Mouse (Mus musculus) stomach, postnatal 0 days (tissue): ENCODE results near the gene Sorcs1. TPM values are rescaled to one million over a fixed set of nuclear protein-coding genes. Genes with fewer than 3 reads are reported as not detected.

Experiments used
- ATAC-seq: fragments of 200-750 bp; cut with Nextera tagmentation; 2 replicates; pipeline ENCODE4 v1.8.0; 2017; ENCODE audit not compliant: low FRiP score, low TSS enrichment
- DNase-seq: peaks from one replicate; pipeline ENCODE4 v3.0.0-alpha.2; 2016; ENCODE audit warnings: low spot score
- H3K27ac ChIP-seq: fragments of 300-500 bp; sonication (generic); replicated peaks from 2 replicates; pipeline ENCODE4 v1.5.1; 2014; ENCODE audit warnings: mild to moderate bottlenecking, control low read depth
- H3K27me3 ChIP-seq: fragments of 300-500 bp; sonication (generic); 2 replicates; pipeline ENCODE4 v1.6.1; 2014; ENCODE audit warnings: low read length; ENCODE audit not compliant: control insufficient read depth, insufficient read depth
- H3K36me3 ChIP-seq: fragments of 300-500 bp; sonication (generic); 2 replicates; pipeline ENCODE4 v1.6.1; 2014; ENCODE audit warnings: low read length, mixed read lengths; ENCODE audit not compliant: control insufficient read depth, insufficient read depth
- H3K4me1 ChIP-seq: fragments of 300-500 bp; sonication (generic); replicated peaks from 2 replicates; pipeline ENCODE4 v1.6.1; 2014; ENCODE audit warnings: antibody characterized with exemption; ENCODE audit not compliant: control insufficient read depth, insufficient read depth
- H3K4me2 ChIP-seq: fragments of 300-500 bp; sonication (generic); replicated peaks from 2 replicates; pipeline ENCODE4 v1.6.1; 2014; ENCODE audit warnings: low read depth, mild to moderate bottlenecking, control low read depth, moderate library complexity
- H3K4me3 ChIP-seq: fragments of 300-500 bp; sonication (generic); 2 replicates; pipeline ENCODE4 v1.5.1; 2014; ENCODE audit warnings: low read depth, low read length, control low read depth
- H3K9ac ChIP-seq: fragments of 300-500 bp; sonication (generic); 2 replicates; pipeline ENCODE4 v1.6.1; 2014; ENCODE audit warnings: mild to moderate bottlenecking, low read length, control low read depth, mixed read lengths
- H3K9me3 ChIP-seq: fragments of 300-500 bp; sonication (generic); 2 replicates; pipeline ENCODE4 v1.6.1; 2016; ENCODE audit warnings: low read length; ENCODE audit not compliant: control insufficient read depth
- CTCF ChIP-seq: IDR thresholded peaks from 2 replicates; pipeline ENCODE4 v1.5.1; 2016; ENCODE audit warnings: antibody characterized with exemption, low read depth, mild to moderate bottlenecking, moderate library complexity
- EP300 ChIP-seq: optimal IDR thresholded peaks from 2 replicates; pipeline ENCODE3; 2016; ENCODE audit warnings: antibody characterized with exemption
- WGBS: fragments of 180-500 bp; shearing (Covaris S2); extraction: QIAGEN DNeasy Blood & Tissue Kit; methylation state at CpG from one replicate; pipeline ENCODE4 v1.1.7; 2014; 5-methylcytosine and 5-hydroxymethylcytosine counted together
- polyA plus RNA-seq: library from polyadenylated mRNA; unstranded; fragments of >200 nt; fragmentation: Nextera tagmentation; extraction: Ambion mirVana; gene quantifications from 2 replicates; pipeline ENCODE4 v1.2.1, GENCODE M21; 2015

Sorcs1 gene
- polyA plus RNA-seq, 1 experiment from 2014 or later = 1.4 TPM

DNA sequence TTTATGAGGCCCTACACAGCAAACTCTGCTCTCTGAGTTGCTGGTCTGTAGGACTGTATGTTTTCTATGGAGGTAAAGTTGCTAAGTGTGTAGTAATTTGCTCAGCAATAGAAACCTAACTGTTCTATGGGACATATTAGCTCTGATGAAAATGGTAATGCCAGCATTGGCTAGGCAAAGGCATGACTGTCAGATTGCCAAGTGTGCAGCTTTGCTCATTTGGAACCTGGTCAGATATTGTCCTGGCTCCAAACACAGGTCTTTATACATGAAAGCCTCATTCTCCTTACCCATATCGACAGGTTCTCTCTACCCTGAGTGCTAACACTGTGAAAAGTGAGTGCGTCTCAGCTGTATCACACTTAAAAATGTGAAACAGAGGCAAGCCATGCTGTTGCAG lies 280.1 kb downstream of the Sorcs1 start:
- no peak for TF ChIP-seq EP300
- no peak for ATAC-seq

DNA sequence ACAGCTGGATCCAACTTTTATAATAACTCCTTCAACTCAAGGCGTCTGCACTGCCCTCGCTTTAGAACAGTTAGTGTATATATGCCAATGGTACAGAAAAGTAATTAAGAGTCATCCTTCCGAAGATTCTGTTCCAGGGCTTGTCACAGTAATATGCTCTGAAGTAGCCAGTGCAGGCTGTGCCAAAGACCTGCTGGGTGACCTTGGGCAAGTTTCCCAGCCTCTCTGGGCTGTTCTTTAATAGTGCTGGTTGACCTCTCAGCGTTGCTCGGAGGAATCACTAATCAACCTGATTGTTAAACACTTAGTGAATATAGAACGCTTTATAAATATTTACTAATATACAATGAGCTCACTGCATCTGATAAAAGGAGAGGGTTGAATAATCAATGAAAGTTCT lies 282.7 kb downstream of the Sorcs1 start:
- H3K27ac ChIP-seq = no peak overlapping the region
- H3K4me2 ChIP-seq = no peak overlapping the region
- H3K27me3 ChIP-seq = no peaks in the 10 kb centered on the region
- 48% methylated on average over 6 of the region's 6 CpGs for WGBS
- no peak overlapping the region for H3K4me3 ChIP-seq
- H3K9ac ChIP-seq = no peak overlapping the region
- TF ChIP-seq EP300 (no peak), CTCF (no peak)
- ATAC-seq (no peak), DNase-seq (no peak)
- no peaks in the 10 kb centered on the region for H3K36me3 ChIP-seq
- H3K4me1 ChIP-seq = no peaks in the 10 kb centered on the region
- no peaks in the 10 kb centered on the region for H3K9me3 ChIP-seq

More for the DNA sequence above, 280.1 kb downstream of the Sorcs1 start:
- WGBS = 94% methylated on average over 2 of the region's 2 CpGs
- Histone ChIP-seq H3K27ac (no peak overlapping the region), H3K4me3 (no peak overlapping the region), H3K9me3 (no peaks in the 10 kb centered on the region), H3K9ac (no peak overlapping the region), H3K4me1 (no peaks in the 10 kb centered on the region), H3K27me3 (no peaks in the 10 kb centered on the region), H3K36me3 (no peaks in the 10 kb centered on the region), H3K4me2 (no peak overlapping the region)
- no peak for DNase-seq

DNA sequence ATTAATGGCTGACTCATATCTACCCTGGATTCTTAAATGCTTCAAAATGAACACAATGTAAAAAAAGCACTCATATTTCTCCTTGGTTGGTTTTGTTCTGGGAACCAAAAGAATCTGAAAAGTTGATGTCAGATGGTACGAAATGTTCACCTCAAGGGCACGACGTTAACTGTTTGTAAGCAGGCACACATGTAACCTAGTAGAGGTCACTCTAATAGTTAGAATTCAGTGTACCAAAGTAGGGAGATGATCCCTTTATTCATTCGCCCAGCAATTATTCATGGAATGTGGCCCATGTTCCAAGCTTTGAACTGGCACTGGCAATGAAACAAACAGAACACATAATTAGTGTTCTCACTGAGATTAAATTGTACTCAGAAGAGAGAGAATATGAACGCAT lies 284.3 kb downstream of the Sorcs1 start:
- no peak overlapping the region for H3K4me3 ChIP-seq
- H3K9me3 ChIP-seq = no peaks in the 10 kb centered on the region
- 86% methylated on average over 5 of the region's 5 CpGs for WGBS
- no peak for DNase-seq
- TF ChIP-seq CTCF (no peak), EP300 (no peak)
- no peaks in the 10 kb centered on the region for H3K27me3 ChIP-seq
- H3K4me2 ChIP-seq = no peak overlapping the region
- no peak overlapping the region for H3K27ac ChIP-seq
- no peak for ATAC-seq
- H3K4me1 ChIP-seq = no peaks in the 10 kb centered on the region
- no peak overlapping the region for H3K9ac ChIP-seq
- no peaks in the 10 kb centered on the region for H3K36me3 ChIP-seq

DNA sequence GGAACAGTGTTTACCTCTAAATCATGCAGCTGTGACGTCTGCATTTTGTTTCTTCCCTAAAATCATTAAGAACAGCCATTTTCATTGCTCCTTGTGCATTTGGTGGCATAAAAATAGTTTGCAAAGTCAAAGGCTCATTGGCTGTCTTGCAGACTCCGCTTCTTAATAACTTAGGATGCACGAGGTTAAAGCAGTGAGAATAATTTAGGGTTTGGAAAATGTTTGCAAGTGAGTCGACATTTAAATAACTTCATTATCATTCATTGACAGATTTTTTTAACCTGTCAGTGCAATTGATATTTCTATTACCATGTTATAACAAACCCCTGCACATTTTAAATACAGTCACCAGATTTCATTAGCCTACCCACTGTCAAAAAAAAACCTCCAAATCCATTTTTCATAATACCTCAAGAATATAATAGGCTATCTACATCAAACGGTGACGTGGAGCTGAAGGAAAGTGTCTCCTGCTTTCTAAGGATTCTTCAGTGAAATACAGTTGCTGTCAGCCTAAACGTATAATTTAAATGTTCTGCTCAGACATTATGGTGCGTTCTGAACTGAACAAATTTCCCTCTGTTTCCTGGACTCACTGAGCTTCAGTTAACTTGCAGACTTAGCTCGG lies 288.4 kb downstream of the Sorcs1 start:
- no peak overlapping the region for H3K4me3 ChIP-seq
- no peaks in the 10 kb centered on the region for H3K27me3 ChIP-seq
- ATAC-seq = no peak
- no peak overlapping the region for H3K27ac ChIP-seq
- TF ChIP-seq CTCF = no peak
- TF ChIP-seq EP300 = no peak
- 66% methylated on average over 9 of the region's 9 CpGs for WGBS
- H3K4me1 ChIP-seq = no peaks in the 10 kb centered on the region
- H3K4me2 ChIP-seq = no peak overlapping the region
- H3K9me3 ChIP-seq = no peaks in the 10 kb centered on the region
- no peak for DNase-seq
- H3K36me3 ChIP-seq = no peaks in the 10 kb centered on the region
- no peak overlapping the region for H3K9ac ChIP-seq

DNA sequence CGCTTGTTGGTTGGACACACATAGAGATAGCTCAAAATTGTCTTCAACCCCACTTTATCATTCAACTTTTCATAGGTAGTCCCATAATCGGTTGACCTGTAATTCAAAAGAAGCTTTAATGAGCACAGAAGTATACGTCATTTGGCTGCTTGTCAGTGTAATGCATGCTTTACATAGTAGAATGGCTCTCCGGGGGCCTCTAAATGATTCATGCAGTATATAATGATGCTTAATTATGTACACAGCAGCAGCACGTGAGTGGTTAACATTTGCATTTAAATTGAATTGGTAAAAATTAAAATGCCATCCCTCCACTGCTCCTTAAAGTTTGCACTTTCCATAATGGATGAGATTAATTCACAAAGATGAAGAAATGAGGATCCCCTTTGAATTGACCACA lies 299.5 kb downstream of the Sorcs1 start:
- Histone ChIP-seq H3K4me2 (no peak overlapping the region), H3K27me3 (no peaks in the 10 kb centered on the region), H3K36me3 (no peaks in the 10 kb centered on the region), H3K4me1 (no peaks in the 10 kb centered on the region), H3K27ac (no peak overlapping the region), H3K9ac (no peak overlapping the region), H3K9me3 (no peaks in the 10 kb centered on the region), H3K4me3 (no peak overlapping the region)
- TF ChIP-seq EP300 (no peak), CTCF (no peak)
- WGBS = 86% methylated on average over 5 of the region's 5 CpGs
- ATAC-seq = no peak
- no peak for DNase-seq

DNA sequence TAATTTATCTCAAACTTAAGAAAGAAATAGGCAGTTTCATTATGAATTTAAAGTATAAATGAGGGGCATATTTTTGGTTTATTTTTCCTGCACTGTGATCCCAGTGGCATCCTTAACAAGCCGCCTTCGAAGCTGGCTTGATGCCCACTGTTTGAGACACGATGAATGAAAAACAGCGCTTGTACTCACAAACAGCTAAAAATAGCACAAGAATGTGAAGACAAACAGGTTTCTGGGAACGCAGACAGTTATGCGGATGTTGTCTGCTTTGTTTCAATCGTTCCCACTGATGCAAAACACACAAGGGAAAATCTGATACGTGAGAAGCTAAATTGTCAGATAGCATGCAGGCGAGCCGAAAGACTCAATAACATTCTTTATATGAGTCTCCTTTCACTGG lies 303.7 kb downstream of the Sorcs1 start:
- no peak for TF ChIP-seq CTCF
- TF ChIP-seq EP300 = no peak
- Histone ChIP-seq H3K4me3 (no peak overlapping the region), H3K27ac (no peak overlapping the region), H3K27me3 (no peaks in the 10 kb centered on the region), H3K9ac (no peak overlapping the region), H3K4me2 (no peak overlapping the region; the same call in 1 of the 2 replicates), H3K9me3 (no peaks in the 10 kb centered on the region), H3K4me1 (no peaks in the 10 kb centered on the region), H3K36me3 (no peaks in the 10 kb centered on the region)
- WGBS = 42% methylated on average over 10 of the region's 10 CpGs
- DNase-seq (no peak), ATAC-seq (no peak)
